Mouse (Mus musculus) megakaryocyte, embryonic 14.5 days (primary cell): ENCODE results near the gene Ift52. TPM values are rescaled to one million over a fixed set of nuclear protein-coding genes. Genes with fewer than 3 reads are reported as not detected.
"Not testable (repeated sequence)": the region's sequence is repeated elsewhere in the genome, so short reads cannot be mapped to it uniquely, and the experiment has no call there.

ENCODE experiments used
- H3K27me3 ChIP-seq: replicated peaks from 2 replicates; pipeline ENCODE3; 2012; ENCODE audit warnings: inconsistent platforms
- H3K36me3 ChIP-seq: replicated peaks from 2 replicates; pipeline ENCODE3; 2012; ENCODE audit warnings: low read length, inconsistent platforms, mixed read lengths
- H3K4me1 ChIP-seq: 2 replicates; pipeline ENCODE4 v1.6.1; 2012; ENCODE audit warnings: inconsistent platforms
- H3K4me3 ChIP-seq: replicated peaks from 2 replicates; pipeline ENCODE3; 2012; ENCODE audit warnings: moderate library complexity, mild to moderate bottlenecking, inconsistent platforms
- H3K9me3 ChIP-seq: 2 replicates; pipeline ENCODE4 v1.6.1; 2012; ENCODE audit warnings: inconsistent platforms
- FLI1 ChIP-seq: IDR thresholded peaks from 2 replicates; pipeline ENCODE4 v1.6.1; 2012; ENCODE audit warnings: low read length, inconsistent platforms, mixed read lengths
- GATA1 ChIP-seq: IDR thresholded peaks from 3 replicates; pipeline ENCODE4 v1.6.1; 2012; ENCODE audit warnings: mixed read lengths, low read length, inconsistent platforms, borderline replicate concordance
- polyA plus RNA-seq: library from polyadenylated mRNA; stranded (reverse); fragments of >175 nt; gene quantifications from 2 replicates; pipeline ENCODE4 v1.2.3, GENCODE M21; 2012; ENCODE audit warnings: low replicate concordance; ENCODE audit not compliant: insufficient read depth

Ift52 gene
- polyA plus RNA-seq, 1 experiment: 3.2 TPM

DNA sequence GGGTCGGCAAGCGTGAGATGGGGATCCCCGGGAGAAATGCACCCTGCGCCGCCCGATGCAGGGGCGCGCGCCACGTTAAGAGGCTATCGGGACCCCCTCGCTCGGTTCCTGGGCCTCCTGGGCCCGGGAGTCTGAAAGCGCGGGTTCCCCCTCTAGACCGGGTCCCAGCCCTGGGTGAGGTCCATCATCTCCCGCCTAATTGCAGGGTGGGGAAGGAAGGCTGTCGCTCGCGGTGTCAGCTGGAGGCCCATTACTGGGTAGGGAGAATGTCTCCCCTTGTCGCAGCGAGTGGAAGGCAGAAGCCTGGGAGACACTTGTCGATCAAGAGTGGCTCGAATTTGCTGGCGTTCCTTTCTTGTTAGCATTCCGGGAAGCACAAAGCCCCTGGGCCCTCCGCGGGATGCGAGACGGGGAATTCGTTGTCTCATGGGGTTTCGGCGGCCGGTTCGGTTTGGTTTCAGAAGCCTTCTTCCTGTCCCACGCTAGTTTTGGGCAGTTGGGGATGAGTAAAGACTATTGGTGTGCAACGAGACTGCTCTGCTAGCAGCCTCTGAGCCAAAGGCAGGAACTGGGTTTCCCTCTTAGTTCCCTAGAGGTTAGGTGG, 37.8 kb downstream of the Ift52 start:
- Histone ChIP-seq H3K36me3 (peaks cover 26% of the 10 kb centered on the region), H3K9me3 (no peaks in the 10 kb centered on the region), H3K27me3 (no peaks in the 10 kb centered on the region), H3K4me1 (peaks cover 48% of the 10 kb centered on the region), H3K4me3 (peak overlapping the region; percentile 95)
- TF ChIP-seq GATA1: no peak
- no peak for TF ChIP-seq FLI1

DNA sequence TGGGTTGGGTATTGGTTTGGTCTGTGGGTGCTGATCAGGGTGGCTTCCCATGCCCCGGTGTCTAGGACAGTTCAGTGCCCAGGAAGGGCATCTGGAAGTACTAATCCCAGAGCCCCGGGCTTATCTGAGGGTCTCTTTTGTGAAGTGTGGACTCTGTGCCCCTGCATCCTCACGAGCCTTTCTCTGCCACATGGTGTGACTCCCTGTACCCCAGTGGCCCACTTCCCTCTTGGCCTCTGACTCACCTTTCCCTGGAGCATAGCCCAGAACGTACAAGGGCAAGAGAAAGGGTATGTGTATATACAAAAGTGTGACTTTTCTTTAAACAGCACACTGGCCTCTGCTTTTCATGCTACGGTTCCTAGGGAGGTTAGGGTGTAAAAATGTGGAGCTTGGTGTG, 38.6 kb downstream of the Ift52 start:
- Histone ChIP-seq H3K27me3 (no peaks in the 10 kb centered on the region), H3K9me3 (no peaks in the 10 kb centered on the region), H3K4me1 (peaks cover 52% of the 10 kb centered on the region), H3K36me3 (peaks cover 20% of the 10 kb centered on the region), H3K4me3 (peak overlapping the region; percentile 95)
- TF ChIP-seq GATA1 (no peak), FLI1 (no peak)

DNA sequence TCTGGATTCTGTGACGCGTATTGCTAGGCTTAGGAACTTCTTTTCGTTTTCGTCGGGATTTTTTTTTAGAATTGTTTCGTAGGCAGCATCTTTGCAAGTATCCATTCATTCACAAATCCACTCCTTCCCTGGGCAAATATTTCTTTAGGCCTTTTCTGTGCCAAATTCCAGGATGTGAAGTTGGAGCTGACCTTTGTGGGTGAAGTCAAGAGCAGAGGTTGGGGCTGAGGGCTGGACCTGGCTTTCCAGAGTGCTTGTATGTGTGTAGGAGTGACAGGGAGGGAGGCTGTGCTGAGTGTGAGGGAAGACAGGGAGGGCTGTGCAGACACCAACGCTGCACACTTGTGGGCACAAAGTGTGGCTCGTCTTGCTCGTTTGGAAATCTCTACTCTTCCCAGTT, 39.4 kb downstream of the Ift52 start:
- peaks cover 17% of the 10 kb centered on the region for H3K36me3 ChIP-seq
- H3K4me1 ChIP-seq: peaks cover 61% of the 10 kb centered on the region
- no peak overlapping the region for H3K4me3 ChIP-seq
- H3K27me3 ChIP-seq: no peaks in the 10 kb centered on the region
- TF ChIP-seq GATA1 (no peak), FLI1 (no peak)
- H3K9me3 ChIP-seq: no peaks in the 10 kb centered on the region

GRCm38 (mm10) chr2:163058981-163059380, 41.8 kb downstream of the Ift52 start:
- not testable (repeated sequence) for H3K27me3 ChIP-seq, H3K4me3 ChIP-seq, H3K9me3 ChIP-seq
- H3K36me3 ChIP-seq: peaks cover 28% of the 10 kb centered on the region
- peaks cover 76% of the 10 kb centered on the region for H3K4me1 ChIP-seq

DNA sequence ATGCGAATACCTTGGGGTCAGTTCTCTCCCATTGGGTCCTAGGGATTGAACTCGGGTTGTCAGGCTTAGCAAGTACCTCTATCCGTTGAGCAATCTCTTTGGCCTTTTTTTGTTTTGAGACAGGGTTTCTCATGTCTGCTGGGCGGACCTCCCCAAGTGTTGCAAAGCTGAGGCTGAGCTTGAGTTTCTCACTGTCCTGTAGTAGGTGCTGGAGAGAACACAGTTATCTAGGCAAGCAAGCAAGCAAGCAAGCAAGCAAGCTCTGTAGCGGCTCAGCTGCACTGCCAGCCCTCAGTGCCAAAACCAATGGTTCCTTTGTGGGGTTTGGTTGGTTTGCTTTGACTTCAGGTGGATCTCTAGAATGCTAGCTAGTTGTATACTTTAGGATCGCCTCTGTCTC, 43.5 kb downstream of the Ift52 start:
- Histone ChIP-seq H3K4me3 (no peak overlapping the region), H3K9me3 (no peaks in the 10 kb centered on the region), H3K27me3 (no peaks in the 10 kb centered on the region), H3K36me3 (peaks cover 45% of the 10 kb centered on the region), H3K4me1 (peaks cover 75% of the 10 kb centered on the region)
- TF ChIP-seq FLI1 (no peak), GATA1 (no peak)

DNA sequence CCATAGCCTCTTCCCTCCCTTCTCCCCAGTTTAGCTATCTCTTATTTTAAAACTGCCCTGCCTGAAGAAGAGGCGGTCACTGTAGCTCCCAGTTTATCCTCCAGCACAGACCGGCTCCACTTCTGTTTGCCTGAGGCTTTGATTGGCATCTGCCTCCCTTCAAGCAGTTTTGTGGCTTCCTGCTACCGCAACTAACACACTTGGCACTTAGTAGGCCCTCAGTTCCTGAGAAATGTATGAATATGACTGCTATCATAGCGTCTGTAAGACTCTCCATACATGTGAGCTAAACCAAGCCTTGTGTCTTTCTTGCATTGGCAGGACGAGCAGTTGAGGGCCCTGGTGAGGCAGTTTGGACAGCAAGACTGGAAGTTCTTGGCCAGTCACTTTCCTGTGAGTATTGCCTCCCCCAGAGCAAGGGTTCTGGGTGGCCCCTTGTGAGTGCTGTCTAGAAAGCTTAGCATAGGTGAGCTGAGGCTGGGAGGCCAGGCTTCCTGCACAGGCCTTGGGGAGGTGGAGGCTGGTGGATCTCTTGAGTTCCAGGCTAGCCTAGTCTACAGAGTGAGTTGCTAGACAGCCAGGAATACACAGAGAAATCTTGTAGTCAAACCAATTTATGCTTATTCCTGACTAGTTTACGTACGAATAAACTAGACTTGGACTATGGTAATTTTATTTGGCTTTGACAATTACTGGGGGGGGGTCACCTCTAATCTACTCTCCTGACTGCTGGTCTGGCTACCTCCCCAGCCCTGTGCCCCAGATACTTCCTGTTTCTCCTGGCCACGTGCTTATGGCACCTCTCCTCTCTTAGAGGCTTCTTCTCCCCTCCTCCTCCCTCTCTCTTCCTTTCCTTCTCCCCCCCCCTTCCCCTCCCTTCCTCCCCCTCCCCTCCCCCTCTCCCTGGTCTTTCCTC, 44.3 kb downstream of the Ift52 start:
- H3K27me3 ChIP-seq: no peaks in the 10 kb centered on the region
- no peak for TF ChIP-seq GATA1
- no peak for TF ChIP-seq FLI1
- peaks cover 51% of the 10 kb centered on the region for H3K36me3 ChIP-seq
- H3K4me1 ChIP-seq: peaks cover 70% of the 10 kb centered on the region
- peak overlapping the region; percentile 23 for H3K4me3 ChIP-seq
- H3K9me3 ChIP-seq: no peaks in the 10 kb centered on the region

DNA sequence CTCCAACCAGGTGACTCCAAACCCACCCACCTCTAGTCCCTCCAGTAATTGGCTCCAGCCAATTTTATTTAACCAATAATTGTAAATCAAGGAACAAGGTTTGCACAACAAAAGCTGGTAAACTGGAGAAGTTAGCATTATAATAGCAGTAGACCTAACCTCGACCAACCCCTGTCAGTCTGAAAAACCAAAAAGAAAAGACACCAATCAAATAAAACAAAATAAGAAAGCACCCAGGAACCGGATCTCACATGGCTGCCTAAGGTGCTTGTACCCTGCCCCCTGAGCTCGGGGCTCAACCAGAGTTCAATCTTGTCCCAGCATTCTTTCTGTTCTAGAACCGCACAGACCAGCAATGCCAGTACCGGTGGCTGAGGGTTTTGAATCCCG, 45.0 kb downstream of the Ift52 start:
- Histone ChIP-seq H3K4me1 (peaks cover 66% of the 10 kb centered on the region), H3K36me3 (peaks cover 55% of the 10 kb centered on the region), H3K4me3 (no peak overlapping the region), H3K9me3 (no peaks in the 10 kb centered on the region), H3K27me3 (no peaks in the 10 kb centered on the region)
- TF ChIP-seq FLI1: no peak
- TF ChIP-seq GATA1: no peak

DNA sequence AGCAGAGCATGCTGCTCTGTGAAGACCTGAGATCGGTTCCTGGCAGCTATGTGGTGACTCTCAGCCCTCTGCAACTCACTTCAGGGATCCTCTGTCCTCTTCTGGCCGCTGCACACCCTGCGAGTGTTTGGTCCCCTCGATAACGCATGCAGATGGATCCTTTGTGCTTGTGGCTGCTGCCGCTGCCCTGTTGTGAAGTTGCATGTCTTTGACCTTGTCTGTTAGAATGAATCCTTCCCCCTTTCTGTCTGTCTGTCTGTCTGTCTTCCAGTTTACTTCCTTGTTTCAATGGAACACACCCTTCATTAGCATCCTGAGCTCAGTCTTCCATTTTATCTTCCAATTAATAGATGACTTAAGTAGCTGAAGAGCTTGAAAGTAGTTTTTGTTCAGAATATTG, 49.2 kb downstream of the Ift52 start:
- Histone ChIP-seq H3K4me1 (peaks cover 53% of the 10 kb centered on the region), H3K36me3 (peaks cover 84% of the 10 kb centered on the region), H3K27me3 (no peaks in the 10 kb centered on the region), H3K4me3 (no peak overlapping the region), H3K9me3 (no peaks in the 10 kb centered on the region)
- TF ChIP-seq GATA1: no peak
- no peak for TF ChIP-seq FLI1

- Histone ChIP-seq H3K4me3 (no peak overlapping the region), H3K4me1 (peaks cover 45% of the 10 kb centered on the region), H3K27me3 (no peaks in the 10 kb centered on the region), H3K36me3 (peaks cover 91% of the 10 kb centered on the region), H3K9me3 (no peaks in the 10 kb centered on the region)
- TF ChIP-seq GATA1 (no peak), FLI1 (no peak)
Measured at GRCm38 (mm10) chr2:163067233-163067632, 50.1 kb downstream of the Ift52 start.

- no peak for TF ChIP-seq FLI1
- TF ChIP-seq GATA1: no peak
- H3K9me3 ChIP-seq: no peaks in the 10 kb centered on the region
- no peaks in the 10 kb centered on the region for H3K27me3 ChIP-seq
- H3K36me3 ChIP-seq: peaks cover 90% of the 10 kb centered on the region
- peaks cover 26% of the 10 kb centered on the region for H3K4me1 ChIP-seq
- no peak overlapping the region for H3K4me3 ChIP-seq
Measured at GRCm38 (mm10) chr2:163070213-163070612, 53.1 kb downstream of the Ift52 start.
